Mouse (Mus musculus) stomach, postnatal 0 days (tissue): ENCODE data around the gene Fam126a.

Experiments used
- CTCF ChIP-seq: IDR thresholded peaks from 2 replicates; pipeline ENCODE4 v1.5.1; 2016; ENCODE audit warnings: antibody characterized with exemption, low read depth, mild to moderate bottlenecking, moderate library complexity
- EP300 ChIP-seq: optimal IDR thresholded peaks from 2 replicates; pipeline ENCODE3; 2016; ENCODE audit warnings: antibody characterized with exemption

DNA sequence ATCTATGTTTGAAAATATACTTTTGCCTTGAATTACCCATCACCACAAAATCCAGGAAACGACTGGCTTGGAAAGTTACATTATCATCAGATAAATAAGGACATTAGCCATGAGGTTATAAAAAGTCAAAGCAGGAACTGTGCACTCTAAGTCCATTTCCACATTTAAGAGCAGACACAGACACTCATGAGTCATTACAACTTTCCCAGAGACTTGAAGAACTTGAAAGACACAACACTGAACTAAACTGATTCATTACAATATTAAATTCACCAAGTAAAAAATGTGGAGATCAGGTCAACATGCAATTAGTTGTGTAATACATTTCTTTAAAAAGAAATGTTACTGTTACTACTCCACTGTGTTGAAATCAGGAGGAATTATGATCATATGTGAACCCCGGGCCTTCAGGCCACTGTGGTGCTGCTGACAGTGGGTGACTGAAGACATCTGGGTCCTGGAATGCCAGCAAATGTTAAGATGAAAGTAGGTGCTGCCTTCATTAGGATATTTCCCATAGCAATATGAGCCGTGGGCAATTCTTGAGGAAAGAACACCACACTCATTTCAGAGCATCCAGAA is 55.4 kb downstream of the Fam126a start:
- no peak for TF ChIP-seq CTCF
- TF ChIP-seq EP300, result no peak
